Mouse (Mus musculus): ENCODE measurements around the gene Ccdc33. TPM values are rescaled to one million over a fixed set of nuclear protein-coding genes. Genes with fewer than 3 reads are reported as not detected.

Gene Ccdc33
- polyA plus RNA-seq, 1 experiment from 2014 or later, result 1.1 TPM

DNA sequence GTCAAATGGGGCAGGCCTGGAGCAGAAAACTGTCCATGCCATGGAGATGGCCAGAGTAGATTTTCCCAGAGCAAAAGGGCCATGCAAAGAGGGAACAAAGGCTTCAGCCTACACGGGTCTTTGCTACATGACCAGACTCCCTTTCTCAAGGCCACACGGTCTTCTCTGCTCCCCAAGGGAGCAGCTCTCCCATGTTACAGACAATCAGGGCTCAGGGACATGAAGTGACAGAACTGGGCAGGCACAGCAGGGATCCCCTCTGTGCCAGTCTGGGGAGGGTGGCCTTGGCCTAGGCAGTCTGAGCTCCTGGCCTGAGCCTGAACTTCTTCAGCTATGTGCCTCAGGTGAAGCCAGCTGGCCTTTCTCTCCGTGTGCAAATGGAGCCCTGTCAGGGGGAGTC, 65.1 kb downstream of the Ccdc33 start:
- peak overlapping the region; percentile 66 for H3K27ac ChIP-seq (replicated peaks)
- ATAC-seq (replicated peaks), result no peak
- peaks cover 52% of the 10 kb centered on the region for H3K4me1 ChIP-seq
- H3K9ac ChIP-seq (replicated peaks), result no peak overlapping the region
- H3K4me3 ChIP-seq, result no peak overlapping the region
- no peaks in the 10 kb centered on the region for H3K9me3 ChIP-seq
- no peaks in the 10 kb centered on the region for H3K36me3 ChIP-seq
- 48% methylated on average over 3 of the region's 3 CpGs for WGBS
- no peaks in the 10 kb centered on the region for H3K27me3 ChIP-seq
- no peak overlapping the region for H3K4me2 ChIP-seq (replicated peaks)

- ATAC-seq (replicated peaks), result peak; percentile 41; the same call in 1 of the 2 replicates
- no peak overlapping the region for H3K4me2 ChIP-seq (replicated peaks)
- H3K27me3 ChIP-seq, result no peaks in the 10 kb centered on the region
- H3K36me3 ChIP-seq, result no peaks in the 10 kb centered on the region
- H3K9ac ChIP-seq (replicated peaks), result no peak overlapping the region
- no peak overlapping the region for H3K4me3 ChIP-seq
- H3K9me3 ChIP-seq, result no peaks in the 10 kb centered on the region
- H3K27ac ChIP-seq (replicated peaks), result peak overlapping the region; percentile 66
- 20% methylated on average over 3 of the region's 3 CpGs for WGBS
- H3K4me1 ChIP-seq, result peaks cover 57% of the 10 kb centered on the region
Observed at GRCm38 (mm10) chr9:58053102-58053501, 65.5 kb downstream of the Ccdc33 start.

DNA sequence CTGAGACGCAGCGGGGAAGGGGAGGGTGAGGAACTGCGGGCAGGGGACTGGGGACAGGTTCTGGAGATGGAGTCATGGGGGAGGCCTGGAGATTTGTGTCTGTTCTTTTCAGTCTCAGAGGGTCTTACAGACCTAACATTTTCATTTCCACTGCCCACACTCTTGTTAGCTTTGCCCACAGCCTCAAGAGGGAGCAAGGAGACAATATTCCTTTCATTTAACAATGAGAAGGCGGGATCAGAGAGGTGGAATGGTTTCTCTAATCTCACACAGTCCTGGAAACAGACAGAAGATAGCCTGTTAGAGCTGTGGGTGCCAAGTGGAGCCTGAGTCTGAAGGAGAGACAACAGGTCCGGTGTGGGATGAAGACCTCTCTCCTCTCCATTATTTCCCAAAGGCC, 66.7 kb downstream of the Ccdc33 start:
- no peak overlapping the region for H3K4me2 ChIP-seq (replicated peaks)
- peak overlapping the region; percentile 66 for H3K27ac ChIP-seq (replicated peaks)
- H3K4me1 ChIP-seq, result peaks cover 68% of the 10 kb centered on the region
- no peak for ATAC-seq (replicated peaks)
- no peak overlapping the region for H3K9ac ChIP-seq (replicated peaks)
- WGBS, result 24% methylated on average over 5 of the region's 5 CpGs
- no peak overlapping the region for H3K4me3 ChIP-seq
- H3K27me3 ChIP-seq, result no peaks in the 10 kb centered on the region
- H3K9me3 ChIP-seq, result no peaks in the 10 kb centered on the region
- no peaks in the 10 kb centered on the region for H3K36me3 ChIP-seq

GRCm38 (mm10) chr9:58049861-58050260, 68.8 kb downstream of the Ccdc33 start:
- peaks cover 84% of the 10 kb centered on the region for H3K4me1 ChIP-seq
- no peak overlapping the region for H3K9ac ChIP-seq (replicated peaks)
- no peak overlapping the region for H3K4me3 ChIP-seq
- no peaks in the 10 kb centered on the region for H3K36me3 ChIP-seq
- WGBS, result 65% methylated on average over 7 of the region's 7 CpGs
- no peaks in the 10 kb centered on the region for H3K27me3 ChIP-seq
- H3K4me2 ChIP-seq (replicated peaks), result no peak overlapping the region
- no peaks in the 10 kb centered on the region for H3K9me3 ChIP-seq
- peak overlapping the region; percentile 92 for H3K27ac ChIP-seq (replicated peaks)
- ATAC-seq (replicated peaks), result no peak

GRCm38 (mm10) chr9:58049186-58049585, 69.4 kb downstream of the Ccdc33 start:
- no peak overlapping the region for H3K4me3 ChIP-seq
- 9% methylated on average over 6 of the region's 6 CpGs for WGBS
- peak overlapping the region; percentile 92 for H3K27ac ChIP-seq (replicated peaks)
- H3K36me3 ChIP-seq, result no peaks in the 10 kb centered on the region
- no peaks in the 10 kb centered on the region for H3K27me3 ChIP-seq
- peak; percentile 32; the same call in 1 of the 2 replicates for ATAC-seq (replicated peaks)
- H3K9ac ChIP-seq (replicated peaks), result 0 out of 2 replicates have a peak overlapping the region, but pooled peaks have one; percentile 14
- peaks cover 86% of the 10 kb centered on the region for H3K4me1 ChIP-seq
- no peaks in the 10 kb centered on the region for H3K9me3 ChIP-seq
- H3K4me2 ChIP-seq (replicated peaks), result no peak overlapping the region

DNA sequence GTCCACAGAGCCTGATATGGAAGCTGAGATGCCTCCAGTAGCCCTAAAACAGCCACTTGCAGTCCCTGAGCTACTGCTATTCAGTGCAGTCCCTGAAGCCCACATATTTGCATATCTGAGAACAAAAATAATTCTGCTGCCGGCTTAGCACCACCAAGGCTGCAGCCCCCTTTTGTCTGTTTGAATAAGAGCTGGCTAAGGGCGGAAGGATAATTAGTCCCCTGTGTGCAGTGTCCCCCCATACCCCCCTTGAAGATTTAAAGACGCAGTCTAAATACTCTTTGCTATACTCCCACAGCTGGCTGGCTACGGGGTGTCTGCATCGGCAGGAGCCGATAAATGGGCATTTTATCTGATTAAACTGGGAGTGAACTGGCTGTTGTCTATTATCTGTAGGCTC, 70.0 kb downstream of the Ccdc33 start:
- peak overlapping the region; percentile 14; the same call in 1 of the 2 replicates for H3K9ac ChIP-seq (replicated peaks)
- peaks cover 85% of the 10 kb centered on the region for H3K4me1 ChIP-seq
- no peaks in the 10 kb centered on the region for H3K9me3 ChIP-seq
- peak overlapping the region; percentile 8; the same call in 1 of the 2 replicates for H3K4me2 ChIP-seq (replicated peaks)
- H3K27ac ChIP-seq (replicated peaks), result peak overlapping the region; percentile 92
- no peaks in the 10 kb centered on the region for H3K27me3 ChIP-seq
- peak; percentile 71 for ATAC-seq (replicated peaks)
- no peaks in the 10 kb centered on the region for H3K36me3 ChIP-seq
- WGBS, result 1% methylated on average over 6 of the region's 6 CpGs
- no peak overlapping the region for H3K4me3 ChIP-seq

GRCm38 (mm10) chr9:58047061-58047460, 71.6 kb downstream of the Ccdc33 start:
- Histone ChIP-seq H3K27ac (replicated peaks) (peak overlapping the region; percentile 92; the same call in 1 of the 2 replicates), H3K36me3 (no peaks in the 10 kb centered on the region), H3K4me2 (replicated peaks) (no peak overlapping the region), H3K9ac (replicated peaks) (no peak overlapping the region), H3K9me3 (no peaks in the 10 kb centered on the region), H3K4me1 (peaks cover 85% of the 10 kb centered on the region), H3K4me3 (no peak overlapping the region), H3K27me3 (no peaks in the 10 kb centered on the region)
- no peak for ATAC-seq (replicated peaks)
- WGBS, result 84% methylated on average over 10 of the region's 10 CpGs

DNA sequence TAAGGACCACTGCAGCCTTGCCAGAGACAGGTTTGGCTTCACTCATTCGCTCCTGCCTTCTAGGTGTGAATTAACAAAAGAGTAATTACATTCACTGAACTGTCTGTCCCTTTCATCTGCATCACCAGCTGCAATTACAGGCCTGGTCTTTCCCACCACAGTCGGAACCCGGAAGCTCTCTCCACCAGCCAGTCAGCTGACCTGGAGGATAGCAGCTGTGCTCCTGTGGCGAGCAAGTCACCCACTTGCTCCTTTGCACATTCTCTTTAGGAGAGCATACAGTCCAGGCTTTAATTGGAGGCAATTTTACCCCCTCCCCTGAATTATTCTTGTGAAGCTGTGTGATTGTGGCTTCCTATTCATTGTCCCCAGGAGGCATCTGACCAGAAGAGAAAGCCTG, 73.0 kb downstream of the Ccdc33 start:
- Histone ChIP-seq H3K9me3 (no peaks in the 10 kb centered on the region), H3K9ac (replicated peaks) (no peak overlapping the region), H3K4me3 (no peak overlapping the region), H3K27me3 (no peaks in the 10 kb centered on the region), H3K4me1 (peaks cover 91% of the 10 kb centered on the region), H3K27ac (replicated peaks) (peak overlapping the region; percentile 85), H3K4me2 (replicated peaks) (no peak overlapping the region), H3K36me3 (no peaks in the 10 kb centered on the region)
- 5% methylated on average over 4 of the region's 4 CpGs for WGBS
- ATAC-seq (replicated peaks), result no peak

- peak; percentile 59 for ATAC-seq (replicated peaks)
- H3K9ac ChIP-seq (replicated peaks), result no peak overlapping the region
- H3K4me1 ChIP-seq, result peaks cover 92% of the 10 kb centered on the region
- 4% methylated on average over 10 of the region's 10 CpGs for WGBS
- H3K27me3 ChIP-seq, result no peaks in the 10 kb centered on the region
- H3K4me2 ChIP-seq (replicated peaks), result no peak overlapping the region
- H3K9me3 ChIP-seq, result no peaks in the 10 kb centered on the region
- peak overlapping the region; percentile 85 for H3K27ac ChIP-seq (replicated peaks)
- no peak overlapping the region for H3K4me3 ChIP-seq
- H3K36me3 ChIP-seq, result no peaks in the 10 kb centered on the region
Observed at GRCm38 (mm10) chr9:58044828-58045227, 73.8 kb downstream of the Ccdc33 start.

GRCm38 (mm10) chr9:58043496-58044017, 75.1 kb downstream of the Ccdc33 start:
- H3K36me3 ChIP-seq, result no peaks in the 10 kb centered on the region
- no peak overlapping the region for H3K9ac ChIP-seq (replicated peaks)
- ATAC-seq (replicated peaks), result no peak
- peaks cover 91% of the 10 kb centered on the region for H3K4me1 ChIP-seq
- H3K27ac ChIP-seq (replicated peaks), result peak overlapping the region; percentile 74; the same call in 1 of the 2 replicates
- WGBS, result 61% methylated on average over 10 of the region's 10 CpGs
- H3K9me3 ChIP-seq, result no peaks in the 10 kb centered on the region
- no peak overlapping the region for H3K4me2 ChIP-seq (replicated peaks)
- H3K4me3 ChIP-seq, result no peak overlapping the region
- no peaks in the 10 kb centered on the region for H3K27me3 ChIP-seq

GRCm38 (mm10) chr9:58042391-58042790, 76.2 kb downstream of the Ccdc33 start:
- no peaks in the 10 kb centered on the region for H3K9me3 ChIP-seq
- peaks cover 88% of the 10 kb centered on the region for H3K4me1 ChIP-seq
- ATAC-seq (replicated peaks), result no peak
- H3K4me3 ChIP-seq, result no peak overlapping the region
- no peak overlapping the region for H3K9ac ChIP-seq (replicated peaks)
- H3K36me3 ChIP-seq, result no peaks in the 10 kb centered on the region
- H3K4me2 ChIP-seq (replicated peaks), result no peak overlapping the region
- WGBS, result 22% methylated on average over 10 of the region's 10 CpGs
- H3K27me3 ChIP-seq, result no peaks in the 10 kb centered on the region
- peak overlapping the region; percentile 74; the same call in 1 of the 2 replicates for H3K27ac ChIP-seq (replicated peaks)

- WGBS, result 5% methylated on average over 4 of the region's 4 CpGs
- H3K4me3 ChIP-seq, result no peak overlapping the region
- peak overlapping the region; percentile 74 for H3K27ac ChIP-seq (replicated peaks)
- H3K4me1 ChIP-seq, result peaks cover 79% of the 10 kb centered on the region
- peak; percentile 11; the same call in 1 of the 2 replicates for ATAC-seq (replicated peaks)
- 0 out of 2 replicates have a peak overlapping the region, but pooled peaks have one; percentile 1 for H3K9ac ChIP-seq (replicated peaks)
- H3K36me3 ChIP-seq, result no peaks in the 10 kb centered on the region
- H3K27me3 ChIP-seq, result 0 out of 2 replicates have a peak, but pooled peaks cover 3% of the 10 kb centered on the region
- H3K4me2 ChIP-seq (replicated peaks), result no peak overlapping the region
- H3K9me3 ChIP-seq, result no peaks in the 10 kb centered on the region
Observed at GRCm38 (mm10) chr9:58040977-58041376, 77.6 kb downstream of the Ccdc33 start.

Data from forebrain, embryonic 15.5 days (tissue).